Mouse (Mus musculus): Measurements from ENCODE around the gene Ggt5.
A peak's percentile ranks its signal among the peaks of the same experiment; 100 is the strongest.

The Ggt5 gene

DNA sequence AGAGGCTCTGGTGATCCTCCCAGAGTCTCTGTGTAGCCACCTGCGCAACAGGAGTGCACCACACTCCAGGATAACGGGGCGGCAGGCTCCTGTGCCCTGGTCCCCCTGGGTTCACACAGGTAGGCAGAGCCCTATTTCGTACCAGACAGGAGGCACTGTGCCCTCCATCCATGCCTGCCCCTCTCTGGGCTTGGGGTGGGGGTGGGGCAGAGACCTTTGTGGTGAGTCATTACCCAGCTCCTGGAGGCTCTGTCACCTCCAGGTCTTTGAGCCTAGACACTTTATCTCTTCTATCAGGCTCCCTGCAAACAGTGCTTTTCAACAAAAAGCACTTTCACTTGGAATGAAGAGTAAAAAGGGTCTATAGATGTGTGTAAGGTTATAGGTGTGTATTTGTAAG is 20.3 kb upstream of the Ggt5 start:
- DNase-seq = no peak

DNA sequence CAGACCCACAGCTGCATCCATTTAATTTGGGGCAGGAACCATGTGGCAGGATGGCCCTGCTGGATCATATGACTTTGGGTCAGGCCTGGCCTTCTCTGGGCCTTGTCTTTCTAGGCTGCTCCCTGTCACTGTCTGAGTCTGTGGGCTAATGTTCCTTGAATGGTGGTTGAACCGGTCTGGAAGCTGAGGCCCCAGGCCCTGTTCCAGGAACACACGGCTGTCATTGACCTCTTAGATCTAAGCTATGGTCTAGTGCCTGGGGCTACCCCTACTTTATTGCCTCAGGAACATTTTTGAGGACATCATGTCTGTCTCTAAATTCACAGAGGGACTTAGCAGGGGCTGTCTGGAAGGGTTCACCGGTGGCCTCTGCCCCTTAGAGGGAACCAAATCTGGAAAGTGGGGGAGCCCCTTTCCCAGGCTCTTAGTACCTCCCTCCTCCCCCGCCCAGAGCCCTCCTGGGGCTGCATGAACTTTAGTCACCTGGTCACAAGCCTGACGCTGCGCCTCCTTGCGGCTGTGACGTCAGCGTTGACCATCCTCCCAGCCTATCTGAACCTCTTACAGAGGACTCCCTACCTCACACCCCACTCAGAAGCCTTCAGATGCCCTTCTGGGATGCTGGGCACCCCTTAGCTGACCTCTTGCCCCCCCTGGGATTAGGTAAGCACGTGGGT is 18.0 kb upstream of the Ggt5 start:
- no peak for DNase-seq

GRCm38 (mm10) chr10:75571937-75572336 is 17.2 kb upstream of the Ggt5 start:
- no peak for DNase-seq

DNA sequence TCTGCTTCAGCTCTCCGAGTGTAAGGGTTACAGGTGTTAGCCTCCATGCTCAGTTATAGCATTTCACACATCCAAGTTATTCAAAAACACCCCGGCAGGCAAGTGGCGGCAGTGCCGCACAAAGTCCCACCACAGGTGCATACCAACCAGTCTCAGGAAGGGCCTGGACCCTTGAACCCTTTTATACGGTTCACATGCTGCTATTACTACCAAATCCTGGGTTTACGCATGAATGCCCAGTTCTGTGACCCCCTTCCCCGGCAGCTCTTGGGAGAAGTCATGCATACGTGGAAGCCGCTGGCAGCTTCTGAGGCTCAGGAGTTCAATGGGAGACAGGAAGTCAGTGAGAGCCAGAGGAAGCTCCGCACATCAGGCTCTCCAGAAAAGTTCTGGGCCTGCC is 16.0 kb upstream of the Ggt5 start:
- no peak for DNase-seq

DNA sequence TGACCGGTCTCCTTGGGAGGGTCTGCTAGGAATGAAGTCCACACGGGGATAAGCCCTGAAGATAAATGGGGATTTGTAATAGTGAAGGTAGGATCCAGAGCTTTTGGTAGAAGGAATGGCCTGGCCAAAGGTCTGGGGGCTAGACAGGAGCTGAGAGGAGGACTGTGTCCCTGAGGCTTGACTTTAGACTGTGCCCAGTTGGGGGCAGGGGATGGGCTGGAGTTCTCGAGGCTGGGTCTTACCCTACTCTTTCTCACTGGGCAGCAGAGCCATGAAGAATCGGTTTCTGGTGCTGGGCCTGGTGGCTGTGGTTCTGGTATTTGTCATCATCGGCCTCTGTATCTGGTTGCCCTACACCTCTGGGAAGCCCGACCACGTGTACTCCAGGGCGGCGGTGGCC is 15.2 kb upstream of the Ggt5 start:
- no peak for DNase-seq

- no peak for DNase-seq
Observed at GRCm38 (mm10) chr10:75579129-75579528, 10.0 kb upstream of the Ggt5 start.

DNA sequence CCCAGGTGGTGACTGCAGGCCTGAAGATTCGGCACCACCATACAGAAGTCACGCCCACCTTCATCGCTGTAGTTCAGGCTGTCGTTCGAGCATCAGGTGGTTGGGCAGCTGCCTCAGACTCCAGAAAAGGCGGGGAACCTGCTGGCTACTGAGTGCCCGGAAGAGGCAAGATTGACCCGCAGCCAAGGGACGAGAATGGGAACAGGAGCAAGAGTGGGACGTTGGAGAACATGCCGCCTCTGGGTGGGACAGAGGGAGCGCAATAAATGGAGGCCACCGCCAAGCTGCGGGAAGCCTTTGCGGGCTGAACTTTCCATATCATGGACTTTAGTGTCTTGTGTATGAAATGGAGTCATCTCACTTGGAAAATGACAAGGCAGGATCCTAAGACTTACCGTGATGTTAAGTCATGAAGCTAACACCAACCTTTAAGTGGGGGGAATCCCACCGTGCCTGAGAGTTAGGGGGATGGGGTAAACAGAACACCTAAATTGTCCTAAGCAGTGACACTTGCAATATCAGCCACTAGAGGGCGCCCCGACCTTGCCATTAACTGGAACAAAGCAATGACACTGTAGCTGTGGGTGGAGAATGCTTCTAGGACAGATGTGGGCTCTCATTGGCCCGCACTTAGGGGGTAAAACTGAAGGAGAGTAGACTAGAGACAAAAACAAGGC is 3.1 kb upstream of the Ggt5 start:
- peak; percentile 97 for DNase-seq

DNA sequence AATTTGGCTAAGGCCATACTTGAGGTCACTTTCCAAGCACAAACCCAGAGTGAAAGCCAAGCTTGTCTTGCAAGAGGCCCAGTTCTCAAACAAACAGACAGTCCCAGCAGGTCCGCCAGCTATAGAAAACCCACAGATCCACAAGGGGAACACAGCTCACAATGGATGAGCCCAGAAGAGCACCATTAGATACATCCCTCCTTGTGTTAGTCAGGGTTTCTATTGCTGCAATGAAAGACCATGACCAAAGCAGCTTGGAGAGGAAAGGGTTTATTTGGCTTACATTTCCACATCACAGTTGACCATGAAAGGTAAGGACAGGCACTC is 2.6 kb upstream of the Ggt5 start:
- no peak for DNase-seq

GRCm38 (mm10) chr10:75587781-75588180 is 1.4 kb upstream of the Ggt5 start:
- no peak for DNase-seq

DNA sequence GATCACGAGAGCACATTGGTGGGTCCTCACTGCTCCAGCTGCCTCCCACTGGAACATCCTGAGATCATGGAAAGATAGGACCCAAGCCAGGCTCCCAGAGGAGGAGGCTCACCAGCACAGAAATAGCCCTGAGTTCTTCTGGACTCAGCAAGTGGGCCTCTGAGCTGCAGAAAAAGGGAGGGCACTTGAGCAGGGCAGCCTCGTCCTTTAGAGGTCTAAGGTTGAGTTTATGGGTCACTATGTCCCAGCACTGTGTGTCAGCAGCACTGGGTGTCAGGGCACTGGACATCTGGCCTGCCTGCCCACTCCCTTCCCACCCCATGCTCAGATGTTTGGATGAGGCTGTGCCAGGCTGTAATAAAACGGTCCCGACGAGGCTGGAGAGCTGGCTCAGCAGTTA is 804 bp upstream of the Ggt5 start:
- DNase-seq = peak; percentile 59

DNA sequence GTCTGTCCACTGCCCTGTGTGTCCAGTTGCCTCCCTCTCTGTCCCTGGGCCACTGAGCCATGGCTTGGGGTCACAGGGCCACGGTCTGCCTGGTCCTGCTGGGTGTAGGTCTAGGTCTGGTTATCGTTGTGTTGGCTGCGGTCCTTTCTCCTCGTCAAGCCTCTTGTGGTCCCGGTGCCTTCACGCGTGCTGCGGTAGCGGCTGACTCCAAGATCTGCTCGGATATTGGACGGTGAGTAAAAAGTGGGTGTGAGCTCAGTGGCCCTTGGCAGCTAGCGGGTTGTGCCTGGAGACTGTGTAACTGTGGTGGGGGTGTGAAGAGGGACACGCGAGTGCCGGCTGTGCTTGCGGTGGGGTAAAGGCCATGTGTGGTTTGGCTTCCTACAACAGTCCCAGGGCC is 511 bp downstream of the Ggt5 start:
- peak; percentile 44 for DNase-seq

DNA sequence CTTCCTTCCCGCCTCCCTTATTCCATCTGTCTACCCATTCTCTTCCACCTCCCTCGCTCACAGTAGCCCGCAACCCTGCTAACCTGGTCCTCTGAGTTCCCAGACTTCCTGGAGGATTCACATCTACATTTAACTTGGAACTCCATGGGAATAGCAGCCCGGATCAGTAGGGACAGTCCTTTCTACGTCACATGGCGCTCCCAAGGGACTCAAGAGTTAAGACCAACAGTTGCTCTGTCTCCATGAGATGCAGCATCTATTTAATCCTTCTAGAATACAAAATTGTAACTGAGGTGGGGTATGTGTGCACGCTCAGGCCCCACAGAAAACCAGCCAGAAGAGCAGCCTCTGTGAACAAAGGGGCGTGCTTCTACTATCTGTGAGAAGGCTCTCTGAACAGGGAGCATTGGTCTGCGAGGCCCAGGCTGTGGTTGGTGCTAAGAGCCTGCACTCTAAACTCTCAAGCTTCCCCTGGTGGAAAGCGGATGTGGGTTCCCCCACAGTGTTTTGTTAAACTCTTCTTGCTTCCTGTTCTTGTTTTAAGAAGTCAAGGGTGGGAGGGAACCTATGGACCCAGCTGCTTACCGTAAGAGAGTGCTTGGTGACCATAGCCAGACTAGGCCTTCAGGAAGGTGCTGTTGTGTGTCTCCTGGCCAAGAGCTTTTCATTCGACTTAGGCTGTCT is 2.2 kb downstream of the Ggt5 start:
- DNase-seq = peak; percentile 88

DNA sequence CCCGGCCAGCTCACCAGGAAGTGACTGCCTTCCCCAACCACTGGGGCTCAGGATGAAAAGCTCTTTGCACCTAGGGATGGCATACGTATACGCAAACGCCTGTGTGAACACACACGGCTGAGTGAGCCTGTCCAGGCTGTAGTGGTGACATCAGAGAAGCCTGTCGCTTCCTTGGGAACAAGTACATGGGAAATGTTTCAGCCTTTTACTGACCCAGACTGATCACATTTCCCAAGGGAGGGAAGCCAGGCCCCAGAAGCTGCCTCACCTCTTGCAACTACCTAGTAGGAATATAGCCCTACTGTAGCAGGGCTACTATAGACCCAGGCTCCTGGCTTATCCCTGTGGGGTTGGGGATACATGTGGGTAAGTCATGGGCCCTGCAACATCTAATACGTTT is 3.4 kb downstream of the Ggt5 start:
- DNase-seq = no peak

- DNase-seq = peak; percentile 64
Observed at GRCm38 (mm10) chr10:75595981-75596380, 6.8 kb downstream of the Ggt5 start.

GRCm38 (mm10) chr10:75600189-75600730 is 11.1 kb downstream of the Ggt5 start:
- no peak for DNase-seq

GRCm38 (mm10) chr10:75605162-75605846 is 16.2 kb downstream of the Ggt5 start:
- DNase-seq = no peak

- no peak for DNase-seq
Observed at GRCm38 (mm10) chr10:75607253-75607652, 18.1 kb downstream of the Ggt5 start.

- no peak for DNase-seq
Observed at GRCm38 (mm10) chr10:75608975-75609374, 19.8 kb downstream of the Ggt5 start.

DNA sequence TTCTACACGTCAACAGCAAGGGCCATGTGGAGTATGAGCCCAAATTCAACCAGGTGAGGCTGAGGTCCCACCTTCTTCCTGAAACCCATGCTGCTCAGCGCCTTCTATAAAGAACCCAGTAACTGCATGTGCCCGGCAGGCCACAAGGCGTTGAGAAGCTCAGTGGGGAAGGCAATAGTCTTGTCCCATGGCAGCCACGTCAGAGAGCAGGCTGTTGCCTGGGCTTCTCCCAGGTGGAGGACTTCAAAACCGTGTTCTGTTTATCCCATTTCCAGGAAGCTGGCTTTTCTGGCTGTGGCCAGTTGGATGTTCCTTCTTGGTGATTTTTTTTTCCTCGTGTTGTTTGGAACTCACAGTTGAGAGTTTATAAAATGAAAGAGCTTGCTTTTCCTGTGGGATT is 21.3 kb downstream of the Ggt5 start:
- no peak for DNase-seq

DNA sequence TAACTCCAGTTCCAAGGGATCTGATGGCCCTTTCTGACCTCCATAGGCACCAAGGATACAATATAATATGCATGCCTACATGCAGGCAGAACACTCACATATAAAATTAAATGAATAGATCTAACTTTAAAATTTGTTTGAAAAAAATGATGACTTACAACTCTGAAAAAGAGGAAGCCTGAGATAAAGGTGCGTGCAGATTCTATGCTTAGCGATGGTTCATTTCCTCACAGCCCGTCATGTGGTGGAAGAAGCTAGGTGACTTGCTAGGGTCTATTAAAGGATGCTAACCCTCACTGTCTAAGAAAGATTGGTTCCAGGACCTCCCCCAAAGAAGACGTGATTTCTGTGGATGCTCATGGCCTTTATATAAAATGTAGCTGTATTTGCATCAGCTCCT is 26.9 kb downstream of the Ggt5 start:
- no peak for DNase-seq

- no peak for DNase-seq
Observed at GRCm38 (mm10) chr10:75620818-75621217, 31.7 kb downstream of the Ggt5 start.

DNA sequence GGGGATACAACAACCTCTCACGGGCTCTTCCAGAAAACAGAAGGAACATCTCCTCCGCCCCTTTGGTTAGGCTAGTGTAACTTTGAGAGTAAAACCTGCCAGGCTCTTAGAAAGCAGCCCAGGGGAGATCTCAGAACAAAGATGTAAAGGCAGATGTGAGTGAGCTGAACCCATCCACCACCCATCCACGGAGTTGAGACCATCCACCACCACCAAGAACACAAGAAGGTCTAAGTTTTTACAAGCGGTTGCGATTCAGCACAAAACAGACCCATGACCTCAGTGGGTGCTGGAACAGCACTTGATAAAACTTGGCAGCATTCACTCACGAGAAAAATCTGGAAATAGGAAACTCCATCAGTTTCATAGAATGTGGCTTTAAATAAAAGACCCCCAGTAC is 36.8 kb downstream of the Ggt5 start:
- no peak for DNase-seq

GRCm38 (mm10) chr10:75626991-75627390 is 37.9 kb downstream of the Ggt5 start:
- peak; percentile 62 for DNase-seq

DNA sequence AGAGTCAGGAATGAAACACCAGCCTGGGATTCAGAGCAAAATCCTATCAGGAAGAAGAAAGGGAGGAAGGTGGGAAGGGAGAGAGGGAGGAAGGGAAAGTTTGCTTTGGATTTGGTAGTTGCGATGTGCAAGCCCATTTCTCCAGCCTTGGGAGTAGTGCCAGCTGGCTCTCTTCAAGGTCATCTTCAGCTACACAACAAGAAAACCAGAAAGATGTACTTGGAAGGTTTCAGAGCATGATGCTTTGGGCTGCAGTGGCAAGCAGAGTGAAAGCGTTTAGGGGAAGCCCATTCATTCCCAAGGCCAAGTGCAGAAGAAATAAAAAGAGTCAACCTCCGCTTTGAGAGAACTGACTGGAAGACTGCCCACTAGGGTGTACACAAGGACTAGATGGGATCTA is 38.4 kb downstream of the Ggt5 start:
- no peak for DNase-seq

Data from lung, postnatal 36 days (tissue).